Mouse (Mus musculus) heart, postnatal 0 days (tissue): Measurements from ENCODE around the gene Abcb11. TPM values are rescaled to one million over a fixed set of nuclear protein-coding genes. Genes with fewer than 3 reads are reported as not detected.
A peak's percentile ranks its signal among the peaks of the same experiment; 100 is the strongest.

Source experiments
- ATAC-seq: fragments of 200-750 bp; cut with Nextera tagmentation; 2 replicates; pipeline ENCODE4 v1.8.0; 2017; ENCODE audit warnings: low read depth, moderate number of reproducible peaks, moderate library complexity; ENCODE audit not compliant: insufficient read depth
- DNase-seq: peaks from one replicate; pipeline ENCODE4 v3.0.0-alpha.2; 2016; ENCODE audit warnings: low spot score
- H3K27ac ChIP-seq: fragments of 300-500 bp; sonication (generic); 2 replicates; pipeline ENCODE4 v1.5.1; 2014; ENCODE audit warnings: low read depth, mild to moderate bottlenecking
- H3K27me3 ChIP-seq: fragments of 300-500 bp; sonication (generic); 2 replicates; pipeline ENCODE4 v1.6.1; 2014; ENCODE audit warnings: low read length, mixed read lengths; ENCODE audit not compliant: control insufficient read depth, insufficient read depth
- H3K36me3 ChIP-seq: fragments of 300-500 bp; sonication (generic); replicated peaks from 2 replicates; pipeline ENCODE4 v1.6.1; 2014; ENCODE audit warnings: low read length, mixed read lengths; ENCODE audit not compliant: control insufficient read depth, insufficient read depth
- H3K4me1 ChIP-seq: fragments of 300-500 bp; sonication (generic); 2 replicates; pipeline ENCODE4 v1.6.1; 2014; ENCODE audit warnings: antibody characterized with exemption; ENCODE audit not compliant: control insufficient read depth, insufficient read depth
- H3K4me2 ChIP-seq: fragments of 300-500 bp; sonication (generic); 2 replicates; pipeline ENCODE4 v1.6.1; 2014; ENCODE audit warnings: low read depth, mild to moderate bottlenecking, low read length, moderate library complexity
- H3K4me3 ChIP-seq: fragments of 300-500 bp; sonication (generic); 2 replicates; pipeline ENCODE4 v1.5.1; 2014; ENCODE audit warnings: low read depth, low read length
- H3K9ac ChIP-seq: fragments of 300-500 bp; sonication (generic); replicated peaks from 2 replicates; pipeline ENCODE4 v1.6.1; 2014; ENCODE audit warnings: low read depth, low read length, mixed read lengths
- H3K9me3 ChIP-seq: fragments of 300-500 bp; sonication (generic); replicated peaks from 2 replicates; pipeline ENCODE4 v1.6.1; 2016; ENCODE audit warnings: low read length; ENCODE audit not compliant: control insufficient read depth
- CTCF ChIP-seq: IDR thresholded peaks from 2 replicates; pipeline ENCODE4 v1.5.1; 2016; ENCODE audit warnings: antibody characterized with exemption, control low read depth, low read depth
- EP300 ChIP-seq: IDR thresholded peaks from 2 replicates; pipeline ENCODE4 v1.6.1; 2016; ENCODE audit warnings: antibody characterized with exemption, low read depth
- WGBS: fragments of 180-500 bp; shearing (Covaris S2); extraction: QIAGEN DNeasy Blood & Tissue Kit; methylation state at CpG from one replicate; pipeline ENCODE4 v1.1.7; 2014; 5-methylcytosine and 5-hydroxymethylcytosine counted together
- polyA plus RNA-seq: library from polyadenylated mRNA; unstranded; fragments of >200 nt; fragmentation: Nextera tagmentation; extraction: Ambion mirVana; gene quantifications from 2 replicates; pipeline ENCODE4 v1.2.1, GENCODE M21; 2015
- total RNA-seq: library from RNA; depleted of rRNA; stranded (reverse); fragments of >200 nt; gene quantifications from 2 replicates; pipeline ENCODE4 v1.2.3, GENCODE M21; 2014; ENCODE audit warnings: low replicate concordance

The Abcb11 gene
- total and polyA plus RNA-seq, 2 experiments from 2014 or later, result not detected

GRCm38 (mm10) chr2:69215242-69215641, 127.2 kb downstream of the Abcb11 start:
- no peaks in the 10 kb centered on the region for H3K36me3 ChIP-seq
- no peak for ATAC-seq
- DNase-seq, result no peak
- H3K27me3 ChIP-seq, result no peaks in the 10 kb centered on the region
- 79% methylated on average over 7 of the region's 7 CpGs for WGBS
- H3K9ac ChIP-seq, result no peak overlapping the region
- no peaks in the 10 kb centered on the region for H3K9me3 ChIP-seq
- TF ChIP-seq EP300, result no peak
- H3K4me1 ChIP-seq, result no peaks in the 10 kb centered on the region
- no peak overlapping the region for H3K4me3 ChIP-seq
- H3K27ac ChIP-seq, result no peak overlapping the region
- no peak overlapping the region for H3K4me2 ChIP-seq

DNA sequence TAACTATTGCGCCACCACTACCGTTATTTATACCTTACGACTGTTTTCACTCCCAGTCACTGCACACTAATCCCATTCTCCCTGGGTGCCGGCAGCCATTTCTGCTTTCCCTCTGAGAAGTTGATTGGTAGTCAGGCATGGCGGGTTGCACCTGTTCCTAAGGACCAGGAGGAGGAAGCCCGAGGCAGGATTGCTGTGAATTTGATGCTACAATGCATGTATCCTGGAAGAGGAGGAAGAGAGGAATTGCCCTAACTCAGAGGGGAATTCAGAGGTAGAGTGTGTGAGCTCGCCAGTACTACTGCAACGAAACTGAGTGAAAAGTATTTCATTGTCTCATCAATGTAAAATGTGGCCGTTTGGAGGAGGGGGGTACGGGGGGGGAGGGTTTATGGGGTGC, 129.8 kb downstream of the Abcb11 start:
- ATAC-seq, result no peak
- Histone ChIP-seq H3K4me3 (no peak overlapping the region), H3K27ac (no peak overlapping the region), H3K4me1 (no peaks in the 10 kb centered on the region), H3K27me3 (no peaks in the 10 kb centered on the region), H3K9me3 (no peaks in the 10 kb centered on the region), H3K36me3 (no peaks in the 10 kb centered on the region), H3K9ac (no peak overlapping the region), H3K4me2 (no peak overlapping the region)
- DNase-seq, result no peak
- 61% methylated on average over 10 of the region's 10 CpGs for WGBS
- no peak for TF ChIP-seq CTCF
- TF ChIP-seq EP300, result no peak

DNA sequence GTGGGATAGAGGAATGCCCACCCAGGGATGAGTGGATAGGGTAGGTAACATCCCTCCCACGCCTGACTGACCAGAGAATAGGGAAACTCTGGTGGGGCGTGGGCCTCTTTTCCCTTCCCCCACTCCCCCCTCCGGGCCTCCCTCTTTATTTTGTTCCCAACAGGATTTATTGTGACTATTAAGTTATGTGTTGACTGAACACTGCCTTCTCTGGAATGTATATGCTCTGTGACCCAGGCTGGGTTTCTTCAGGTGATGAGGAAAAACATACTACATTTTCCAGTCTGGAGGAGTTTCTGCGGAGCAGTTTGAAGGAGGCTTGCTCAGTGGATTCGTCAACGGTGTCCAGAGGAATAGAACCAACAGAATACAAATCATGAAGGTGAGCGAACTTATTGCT, 131.6 kb downstream of the Abcb11 start, which contains the start of gene G6pc2:
TSS of gene G6pc2 (plus strand) at position 301 of the 400 bp plus-strand sequence.
- Histone ChIP-seq H3K4me2 (no peak within 1 kb of the TSS), H3K9ac (no peak within 1 kb of the TSS), H3K27me3 (no peaks in the 10 kb centered on the region), H3K4me1 (no peaks in the 10 kb centered on the region), H3K27ac (no peak within 1 kb of the TSS), H3K9me3 (no peaks in the 10 kb centered on the region), H3K36me3 (no peaks in the 10 kb centered on the region), H3K4me3 (no peak within 1 kb of the TSS)
- ATAC-seq, result no peak
- 78% methylated on average over 7 of the region's 7 CpGs for WGBS
- no peak for DNase-seq
- TF ChIP-seq EP300 (no peak), CTCF (no peak)

DNA sequence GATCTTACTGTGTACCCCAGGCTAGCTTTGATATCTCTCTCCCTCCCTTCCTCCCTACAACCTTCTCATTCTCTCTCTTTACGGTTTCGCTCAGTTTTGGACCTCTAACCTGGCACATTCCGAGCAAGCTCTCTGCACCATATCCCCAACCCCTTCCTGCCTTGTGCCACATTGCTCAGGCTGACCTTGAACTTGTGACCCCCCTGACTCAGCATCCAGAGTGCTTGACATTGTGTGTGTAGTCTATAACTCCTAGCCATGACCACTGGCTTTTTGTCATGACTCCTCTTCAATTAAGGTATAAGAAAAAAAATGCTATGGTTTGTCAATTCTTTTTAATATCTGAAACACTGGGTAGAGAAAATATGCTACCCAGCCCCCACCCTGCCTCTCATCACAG, 132.7 kb downstream of the Abcb11 start:
- Histone ChIP-seq H3K36me3 (no peaks in the 10 kb centered on the region), H3K27me3 (no peaks in the 10 kb centered on the region), H3K27ac (no peak overlapping the region), H3K4me1 (0 out of 2 replicates have a peak, but pooled peaks cover 10% of the 10 kb centered on the region), H3K4me2 (no peak overlapping the region), H3K9me3 (no peaks in the 10 kb centered on the region), H3K9ac (no peak overlapping the region), H3K4me3 (no peak overlapping the region)
- TF ChIP-seq EP300 (no peak), CTCF (no peak)
- 80% methylated on average over 3 of the region's 3 CpGs for WGBS
- DNase-seq (no peak), ATAC-seq (no peak)

GRCm38 (mm10) chr2:69206523-69206922, 135.9 kb downstream of the Abcb11 start:
- H3K4me3 ChIP-seq, result peak overlapping the region; percentile 90
- DNase-seq (no peak), ATAC-seq (no peak)
- H3K36me3 ChIP-seq, result peaks cover 9% of the 10 kb centered on the region
- no peak for TF ChIP-seq EP300
- no peak for TF ChIP-seq CTCF
- peak overlapping the region; percentile 97 for H3K4me2 ChIP-seq
- H3K9ac ChIP-seq, result no peak overlapping the region; the same call in 1 of the 2 replicates
- WGBS, result 18% methylated on average over 7 of the region's 7 CpGs
- 0 out of 2 replicates have a peak, but pooled peaks cover 10% of the 10 kb centered on the region for H3K4me1 ChIP-seq
- no peak overlapping the region for H3K27ac ChIP-seq
- no peaks in the 10 kb centered on the region for H3K9me3 ChIP-seq
- no peaks in the 10 kb centered on the region for H3K27me3 ChIP-seq

- TF ChIP-seq EP300 (0 out of 2 replicates have a peak, but pooled peaks have one; percentile 28), CTCF (no peak)
- DNase-seq (peak; percentile 98), ATAC-seq (peak; percentile 100)
- peak within 1 kb of the TSS; percentile 74 for H3K9ac ChIP-seq
- no peaks in the 10 kb centered on the region for H3K9me3 ChIP-seq
- H3K27ac ChIP-seq, result peak within 1 kb of the TSS; percentile 63
- peak within 1 kb of the TSS; percentile 97 for H3K4me2 ChIP-seq
- under 1% methylated on average over 46 of the region's 46 CpGs for WGBS
- H3K27me3 ChIP-seq, result no peaks in the 10 kb centered on the region
- peak within 1 kb of the TSS; percentile 90 for H3K4me3 ChIP-seq
- H3K4me1 ChIP-seq, result 0 out of 2 replicates have a peak, but pooled peaks cover 10% of the 10 kb centered on the region
- peaks cover 16% of the 10 kb centered on the region for H3K36me3 ChIP-seq
Observed at GRCm38 (mm10) chr2:69205791-69206351, 136.5 kb downstream of the Abcb11 start, which contains the start of gene Spc25. TSS of gene Spc25 (minus strand) at chr2:69206194.
